Mouse (Mus musculus) 3134 (cell line): ENCODE measurements around the gene Fnip1.
"Not testable (repeated sequence)": the region's sequence is repeated elsewhere in the genome, so short reads cannot be mapped to it uniquely, and the experiment has no call there.

Experiments used
- DNase-seq: peaks from one replicate; pipeline ENCODE4 v3.0.0-alpha.2; 2011; ENCODE audit warnings: low spot score; ENCODE audit not compliant: insufficient read length; ENCODE audit errors: extremely low read depth

Fnip1 gene

DNA sequence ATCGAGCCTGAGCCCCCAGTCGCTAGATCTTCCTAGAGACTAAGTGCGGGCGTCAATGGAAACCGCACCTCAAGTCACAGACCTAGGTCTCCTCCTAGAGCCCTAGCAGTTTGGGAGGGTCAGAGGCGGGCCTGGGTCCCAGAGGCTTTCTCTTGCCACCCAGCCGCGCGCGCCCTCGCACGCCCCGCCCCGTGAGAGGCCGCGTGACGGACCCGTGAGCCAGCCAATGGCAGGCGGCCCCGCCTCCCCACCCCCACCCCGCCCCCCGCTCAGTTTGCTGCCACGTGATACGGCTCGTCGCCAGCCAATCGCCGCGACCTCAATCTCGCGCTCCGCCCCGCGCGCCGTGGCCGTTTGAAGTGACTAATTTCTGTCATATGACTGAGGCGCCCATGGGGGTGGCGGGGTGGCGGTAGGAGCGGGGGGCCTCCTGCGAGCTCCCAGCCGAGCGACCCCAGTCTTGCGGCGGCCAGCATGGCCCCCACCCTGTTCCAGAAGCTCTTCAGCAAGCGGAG lies at the start of gene Fnip1:
TSS of gene Fnip1 (plus strand) at position 377 of the 515 bp plus-strand sequence.
- DNase-seq: peak; percentile 86

DNA sequence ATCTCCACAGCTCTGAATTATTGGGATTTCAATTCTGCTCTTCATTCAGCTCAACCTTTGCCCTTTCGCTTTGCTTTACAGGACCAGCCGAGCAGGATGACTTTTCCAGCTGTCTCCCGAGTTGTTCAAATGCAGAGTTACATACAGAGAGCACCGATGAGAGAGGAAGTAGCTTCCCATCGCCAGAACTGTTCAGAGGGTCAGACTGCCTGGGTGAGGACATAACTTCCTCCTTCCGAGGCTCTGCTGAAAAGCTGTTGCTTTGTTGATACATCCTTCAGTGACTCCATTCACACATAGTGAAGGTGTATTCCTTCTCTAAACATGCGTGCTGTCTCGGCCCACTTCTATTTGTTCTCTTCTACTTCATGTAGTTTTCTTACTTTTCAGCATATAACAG lies 47.6 kb upstream of the Fnip1 start:
- DNase-seq: no peak

DNA sequence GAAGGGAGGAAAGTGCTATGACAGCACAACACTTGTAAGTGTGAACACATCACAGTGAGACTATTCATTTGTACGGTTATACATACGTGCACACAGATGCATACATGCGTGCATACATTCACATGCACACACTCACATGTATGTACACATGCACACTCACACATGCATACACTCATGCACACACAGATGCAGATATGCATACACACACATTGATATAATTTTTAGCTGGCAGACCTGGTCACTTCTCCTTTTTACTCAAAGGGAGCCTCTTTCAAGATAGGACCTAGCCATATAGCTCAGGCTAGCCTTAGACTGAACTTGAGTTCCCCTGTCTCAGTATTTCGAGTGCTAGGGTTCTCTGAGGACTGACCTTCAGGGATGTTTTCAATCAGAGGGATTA lies 46.7 kb upstream of the Fnip1 start:
- no peak for DNase-seq

DNA sequence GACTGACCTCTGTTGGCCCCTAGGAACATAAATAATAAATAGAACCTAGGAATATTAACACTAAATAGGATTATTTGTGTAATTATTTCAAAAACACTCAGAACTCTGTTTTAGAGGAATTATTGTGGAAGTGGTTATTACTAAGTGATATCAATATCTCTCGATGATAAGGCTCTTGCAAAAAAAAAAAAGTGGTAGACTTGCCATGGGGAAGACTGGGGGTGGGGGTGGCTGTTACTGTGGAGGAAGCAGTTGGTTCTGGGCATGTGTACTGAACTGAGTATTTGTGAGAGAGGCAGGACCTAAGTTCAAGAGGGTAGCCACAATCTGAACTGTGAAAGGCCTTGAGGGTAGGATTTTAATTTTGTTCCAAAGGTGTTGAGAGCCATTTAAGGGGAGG lies 41.3 kb upstream of the Fnip1 start:
- DNase-seq: no peak

DNA sequence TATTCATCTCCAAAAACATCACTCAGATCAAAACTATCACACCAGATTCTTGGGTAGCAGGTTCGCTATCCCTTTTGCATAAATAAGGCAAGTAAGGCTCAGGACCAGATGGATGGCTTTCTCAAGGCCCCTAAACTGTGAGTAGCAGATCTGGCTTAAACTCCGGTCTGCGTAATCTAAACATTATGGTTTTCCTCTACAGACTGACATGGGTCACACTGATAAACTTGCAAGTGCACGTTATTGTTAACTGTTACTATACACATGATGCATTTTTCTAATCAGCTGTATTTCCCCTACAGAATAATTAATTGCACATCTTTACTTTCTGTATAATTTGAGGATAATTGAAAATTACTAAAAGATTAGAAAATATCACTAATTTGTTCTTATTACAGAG lies 39.9 kb upstream of the Fnip1 start:
- no peak for DNase-seq

DNA sequence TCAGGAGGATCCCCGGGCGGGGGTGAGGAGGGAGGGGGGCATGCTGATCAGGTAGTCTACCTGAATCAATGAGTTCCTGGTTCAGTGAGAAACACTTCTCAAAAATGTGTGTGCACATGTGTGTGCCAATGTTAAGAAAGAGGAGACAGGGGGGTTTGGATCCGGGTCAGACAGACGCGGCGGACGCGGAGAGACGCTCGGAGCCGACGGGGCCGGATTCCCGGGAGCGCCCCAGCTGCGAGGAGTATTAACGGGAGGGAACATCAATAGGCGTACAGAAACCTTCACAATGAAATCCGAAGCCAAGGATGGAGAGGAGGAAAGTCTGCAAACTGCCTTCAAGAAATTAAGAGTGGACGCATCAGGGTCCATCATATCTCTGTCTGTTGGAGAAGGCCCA lies 37.2 kb upstream of the Fnip1 start:
- DNase-seq: not testable (repeated sequence)

DNA sequence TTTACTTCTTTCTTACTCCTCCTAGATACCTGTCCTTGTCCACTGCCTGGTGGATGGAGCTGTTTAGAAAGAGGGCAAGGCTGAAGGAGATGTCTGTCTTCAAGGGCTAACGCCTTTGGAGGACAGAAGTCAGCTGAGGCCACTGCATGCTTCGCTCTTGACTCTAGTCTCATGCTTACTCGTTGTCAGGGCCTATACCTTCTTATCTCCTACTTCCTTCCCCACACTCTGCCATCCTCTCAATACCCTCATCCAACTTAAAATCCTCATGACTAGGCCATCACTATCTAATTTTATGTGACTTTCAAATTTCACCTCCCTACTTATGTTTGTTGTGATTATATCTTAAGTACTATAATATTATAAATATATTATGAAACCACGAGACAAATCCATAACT lies 33.1 kb upstream of the Fnip1 start:
- DNase-seq: no peak

DNA sequence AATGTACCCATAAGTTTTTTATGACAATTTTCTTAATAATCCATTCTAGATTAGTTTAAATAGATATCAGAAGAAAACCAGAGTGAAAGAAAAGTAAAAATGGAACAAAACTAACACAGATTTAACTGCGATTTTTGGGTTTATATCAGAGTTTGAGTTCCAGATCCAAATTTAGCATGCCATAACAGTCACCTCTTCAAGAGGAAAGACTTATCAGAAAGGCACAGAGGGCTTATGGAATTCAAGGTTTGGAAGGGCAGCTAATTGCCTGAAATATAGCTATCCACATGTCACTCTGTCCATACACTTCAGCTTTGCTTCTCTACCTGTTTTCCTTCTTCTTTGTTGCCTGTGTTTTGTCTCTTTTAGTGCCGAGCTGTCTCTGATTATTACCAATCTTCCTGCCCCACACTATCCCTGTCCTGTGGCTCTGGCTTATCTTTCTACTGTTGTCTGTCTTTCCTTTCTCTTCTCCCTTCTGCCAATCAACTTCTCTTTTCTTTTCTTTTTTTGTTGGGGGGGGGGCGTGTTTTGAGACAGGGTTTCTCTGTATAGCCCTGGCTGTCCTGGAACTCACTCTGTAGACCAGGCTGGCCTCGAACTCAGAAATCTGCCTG lies 31.0 kb upstream of the Fnip1 start:
- DNase-seq: no peak

DNA sequence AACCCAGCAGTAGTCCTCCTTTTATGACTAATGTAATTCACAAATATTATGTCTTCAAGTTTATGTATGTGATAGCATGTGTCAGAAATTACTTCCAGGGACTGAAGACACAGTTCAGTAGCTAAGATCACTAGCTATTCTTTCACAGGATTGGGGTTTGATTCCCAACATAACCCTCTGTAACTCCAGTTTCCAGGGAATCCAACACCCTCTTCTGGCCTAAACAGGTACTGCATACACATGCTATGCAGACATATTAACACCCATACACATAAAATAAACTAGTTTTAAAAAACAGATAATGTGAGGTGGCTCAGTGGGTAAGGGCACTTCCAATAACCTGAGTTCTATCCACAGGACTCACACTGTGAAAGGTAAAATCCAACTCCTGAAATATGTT lies 27.4 kb upstream of the Fnip1 start:
- DNase-seq: no peak

DNA sequence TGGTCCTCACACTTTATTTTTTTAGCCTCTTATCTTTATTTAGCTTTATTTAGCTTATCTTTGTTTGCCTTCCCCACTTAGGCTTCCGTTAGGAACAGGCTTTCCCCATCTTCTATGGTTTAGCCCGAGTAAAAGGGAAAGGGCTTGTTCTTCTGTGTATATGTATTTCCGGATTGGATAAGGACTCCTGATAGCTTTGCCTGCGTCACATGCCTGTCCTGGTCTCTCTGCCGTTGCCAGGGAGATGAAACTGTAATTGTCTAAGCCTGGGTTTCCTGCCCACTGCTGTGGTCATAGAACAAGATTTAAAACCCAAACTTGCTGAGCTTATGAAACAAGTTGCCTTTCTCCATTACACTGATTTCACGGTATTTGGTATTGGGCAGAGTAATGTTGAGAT lies 25.0 kb upstream of the Fnip1 start:
- DNase-seq: no peak

DNA sequence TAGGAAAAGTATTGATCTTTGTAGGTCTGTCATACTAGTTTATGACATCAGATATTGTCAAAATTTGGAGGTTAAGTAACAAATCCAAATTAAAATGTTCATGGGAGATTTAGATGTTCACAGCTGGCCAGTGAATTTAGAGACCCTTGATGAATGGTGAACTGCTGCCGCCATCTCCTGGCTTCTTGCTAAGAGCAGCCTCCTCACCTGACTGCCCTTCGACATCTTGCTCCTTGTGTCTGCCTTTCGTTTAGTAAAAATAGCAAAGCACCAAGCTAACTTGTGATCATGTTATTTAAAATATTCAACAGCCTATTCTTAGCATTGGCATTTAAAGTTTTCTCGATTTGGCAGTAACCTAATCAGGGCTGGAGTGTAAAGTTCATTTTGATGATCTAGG lies 15.0 kb upstream of the Fnip1 start:
- no peak for DNase-seq

DNA sequence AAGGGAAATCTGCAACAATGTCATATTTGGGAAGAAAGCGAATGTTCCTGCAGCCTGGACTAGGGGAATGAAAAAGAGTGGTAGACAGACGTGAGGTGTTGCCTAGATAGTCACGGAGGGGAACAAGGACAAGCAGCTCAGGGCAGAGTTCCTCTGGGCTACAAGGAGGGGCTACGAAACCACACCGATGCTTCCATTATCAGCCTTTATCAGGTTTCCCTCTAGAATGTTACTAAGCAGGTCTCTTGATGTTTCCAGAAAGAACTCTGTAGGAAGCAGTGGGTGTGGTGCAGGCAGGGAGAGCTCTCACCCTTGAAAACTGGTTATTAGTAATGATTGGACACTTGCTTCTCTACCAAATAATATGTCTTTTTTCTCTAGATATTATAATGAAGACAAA lies 11.7 kb upstream of the Fnip1 start:
- DNase-seq: no peak

DNA sequence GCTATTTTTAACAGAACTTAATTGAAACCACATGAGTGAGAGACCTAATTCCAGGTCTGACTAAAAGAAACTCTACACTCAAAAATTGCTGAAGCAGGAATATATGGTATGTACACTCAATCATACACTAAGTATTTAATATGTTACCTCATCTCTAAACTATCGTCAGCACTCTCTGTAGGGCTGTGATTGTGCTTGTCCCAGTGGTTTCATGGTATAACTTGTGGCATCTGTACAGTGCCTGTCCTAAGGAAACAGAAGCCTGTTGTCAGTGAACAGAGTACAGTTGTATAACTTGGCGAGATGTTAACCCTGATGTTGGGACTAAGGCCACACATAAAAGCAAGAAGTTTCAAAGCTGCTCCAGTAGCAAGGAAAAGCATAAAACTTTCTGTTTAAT lies 10.9 kb upstream of the Fnip1 start:
- no peak for DNase-seq

DNA sequence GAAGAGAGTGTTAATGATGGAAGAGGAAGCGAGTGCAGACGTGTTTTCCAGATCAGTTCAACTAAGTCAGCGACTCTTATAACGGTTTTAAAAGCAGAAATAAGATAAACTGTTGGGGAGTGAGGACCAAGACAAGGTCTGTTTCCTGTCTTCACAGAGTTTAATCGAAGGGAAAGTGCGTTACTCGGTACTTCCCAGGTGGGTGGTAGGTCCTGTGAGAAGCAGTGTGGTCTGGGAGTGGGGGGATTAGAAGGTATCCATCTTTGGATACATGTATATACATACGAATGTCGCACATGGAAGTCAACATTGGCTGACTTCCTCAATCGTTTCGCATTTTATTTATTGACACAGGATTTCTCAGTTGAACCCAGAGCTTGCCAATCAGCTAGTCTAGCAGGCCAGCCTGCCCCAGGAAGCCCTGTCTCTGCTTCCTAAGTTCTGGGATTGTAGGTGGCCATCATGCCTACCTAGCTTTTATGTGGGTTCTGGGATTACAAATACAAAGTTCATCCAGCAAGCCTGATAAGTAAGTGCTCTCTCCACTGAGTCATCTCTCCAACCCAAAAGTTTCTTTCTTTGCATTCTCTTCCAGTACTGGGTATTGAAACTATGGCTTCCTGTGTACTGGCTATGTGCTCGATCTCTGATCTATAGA lies 10.2 kb upstream of the Fnip1 start:
- DNase-seq: no peak

DNA sequence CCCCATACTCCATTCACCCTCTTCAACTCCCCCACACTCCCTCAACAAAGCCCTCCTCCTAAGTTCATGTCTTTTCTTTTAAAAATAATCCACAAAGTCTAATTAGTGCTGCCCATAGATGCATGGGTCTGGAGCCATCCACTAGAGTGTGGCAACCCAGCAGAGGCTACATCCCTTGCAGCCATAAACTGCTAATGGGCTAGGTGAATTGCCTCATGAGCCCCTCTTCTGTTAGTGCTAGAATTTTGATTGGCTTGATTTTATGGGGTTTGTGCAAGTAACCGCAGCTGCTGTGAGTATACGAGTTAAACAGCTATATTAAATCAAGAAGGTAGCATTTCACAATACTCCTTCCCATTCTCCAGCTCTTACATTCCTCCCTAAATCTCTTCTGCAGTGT lies 8.8 kb upstream of the Fnip1 start:
- DNase-seq: no peak

DNA sequence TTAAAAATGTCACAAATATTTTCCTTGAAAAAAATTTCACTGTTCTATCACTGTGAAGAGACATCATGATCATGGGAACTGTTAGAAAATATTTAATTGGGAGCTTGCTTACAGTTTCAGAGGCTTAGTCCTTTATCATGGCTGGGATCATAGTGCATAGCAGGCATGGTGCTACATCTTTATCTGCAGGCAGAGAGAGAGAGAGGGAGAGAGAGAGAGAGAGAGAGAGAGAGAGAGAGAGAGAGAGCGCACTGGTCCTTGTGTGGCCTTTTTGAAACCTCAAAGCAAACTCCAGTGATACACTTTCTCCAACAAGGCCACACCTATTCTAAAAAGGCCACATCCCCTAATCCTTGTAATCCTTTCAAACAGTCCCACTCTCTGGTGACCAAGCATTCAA lies 2.2 kb upstream of the Fnip1 start:
- DNase-seq: no peak

DNA sequence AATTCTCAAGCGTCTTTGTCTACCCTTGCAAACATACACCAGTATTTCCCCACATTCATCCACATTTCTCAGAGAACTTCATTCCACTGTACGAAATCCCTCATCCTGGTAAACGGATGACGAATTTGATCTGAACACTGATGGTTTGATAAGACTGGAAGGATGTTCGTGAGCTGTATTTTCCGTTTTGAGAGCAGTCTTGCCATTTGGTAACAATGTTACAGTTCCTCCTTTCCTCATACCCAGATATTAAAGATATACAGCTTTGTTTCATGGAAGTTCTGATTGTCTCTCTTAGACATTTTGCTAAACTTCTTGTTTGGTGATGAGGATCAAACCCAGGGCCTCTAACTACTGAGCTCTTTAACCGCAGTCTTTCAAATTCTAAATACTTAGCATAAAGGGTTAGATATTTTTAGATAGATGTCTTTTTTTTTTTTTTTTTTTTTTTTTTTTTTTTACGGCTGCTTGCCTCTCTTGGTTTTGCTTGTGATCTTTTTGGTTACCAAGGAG lies 633 bp upstream of the Fnip1 start:
- DNase-seq: no peak

DNA sequence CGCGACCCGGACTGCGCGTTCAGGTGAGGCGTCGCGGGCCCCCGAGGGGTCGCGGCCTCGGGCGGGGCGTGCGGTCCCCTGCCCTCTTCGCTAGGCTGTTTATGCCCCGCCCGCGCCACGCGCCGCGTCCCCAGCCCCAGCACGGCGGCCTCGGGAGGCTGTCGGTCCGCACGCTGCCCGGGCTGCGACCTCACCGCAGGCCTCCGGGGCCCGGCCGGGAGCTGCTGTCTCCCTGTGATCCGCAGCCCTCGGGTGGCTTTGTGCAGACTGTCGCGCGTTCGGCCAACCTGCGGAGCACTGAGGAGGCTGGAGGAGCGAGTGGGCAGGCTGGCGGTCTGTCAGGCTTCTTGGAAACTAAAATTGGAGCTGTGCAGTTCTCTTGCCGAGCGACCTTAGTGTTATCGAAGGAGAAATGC lies 375 bp downstream of the Fnip1 start:
- DNase-seq: peak; percentile 69

DNA sequence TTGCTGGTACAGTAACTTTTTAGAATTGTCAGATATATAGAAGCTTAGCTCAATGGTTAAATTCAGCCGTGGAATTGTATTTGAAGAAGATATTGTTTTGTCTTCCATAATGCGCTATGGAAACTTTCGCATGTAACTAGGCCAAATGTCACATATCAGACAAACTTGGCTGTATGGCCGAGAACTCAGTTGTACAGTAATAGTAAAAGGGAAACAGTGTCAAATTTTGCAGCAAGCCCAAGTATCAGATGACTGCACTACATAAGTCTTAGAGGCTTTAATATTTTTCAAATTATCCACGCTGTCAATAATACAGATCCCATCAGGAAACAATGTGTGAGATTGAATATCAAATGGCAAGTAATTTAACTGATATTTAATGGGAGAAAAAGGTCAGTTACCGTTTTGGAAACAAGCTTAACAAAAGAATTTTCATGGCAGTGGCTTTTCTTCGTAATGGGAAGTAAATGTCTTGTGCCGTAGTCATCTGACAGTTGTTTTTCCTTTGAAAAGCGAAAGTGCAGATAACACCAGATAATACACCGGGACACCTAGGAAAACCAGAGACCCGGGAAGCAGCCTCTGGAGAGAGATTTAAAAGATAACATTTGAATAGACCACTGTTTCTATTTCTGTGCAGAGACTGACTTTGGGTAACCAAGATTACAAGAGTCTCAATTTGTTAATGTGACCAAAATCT lies 1.1 kb downstream of the Fnip1 start:
- DNase-seq: no peak

DNA sequence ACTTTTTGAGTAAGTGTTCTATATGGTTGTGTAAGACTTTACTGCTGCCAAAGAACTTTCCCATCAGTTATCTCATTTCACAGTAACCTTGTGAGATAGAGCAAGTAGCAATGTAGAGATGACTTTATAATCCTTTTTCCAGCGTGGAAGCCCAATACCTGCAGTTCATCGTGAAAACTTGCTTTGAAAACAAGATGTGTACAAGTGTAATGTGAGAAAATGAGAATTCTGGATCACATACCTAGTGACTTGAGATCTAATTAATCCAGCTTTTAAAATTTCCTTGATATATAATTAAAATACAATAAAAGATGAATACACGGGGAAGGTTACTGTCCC lies 1.7 kb downstream of the Fnip1 start:
- DNase-seq: no peak

DNA sequence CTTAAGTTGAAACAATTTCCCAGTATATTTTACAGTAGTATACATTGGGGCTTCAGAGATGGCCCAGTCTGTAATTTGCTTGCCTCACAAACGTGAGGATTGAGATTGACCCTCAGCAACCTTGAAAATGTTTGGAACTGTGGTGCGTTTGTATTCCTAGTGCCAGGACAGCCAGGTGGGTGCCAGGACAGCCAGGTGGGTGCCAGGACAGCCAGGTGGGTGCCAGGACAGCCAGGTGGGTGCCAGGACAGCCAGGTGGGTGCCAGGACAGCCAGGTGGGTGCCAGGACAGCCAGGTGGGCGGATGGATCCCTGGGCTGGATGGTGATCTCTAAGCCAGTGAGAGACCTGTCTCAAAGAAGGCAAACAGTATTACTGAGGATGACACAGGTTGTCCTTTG lies 12.8 kb downstream of the Fnip1 start:
- DNase-seq: not testable (repeated sequence)

DNA sequence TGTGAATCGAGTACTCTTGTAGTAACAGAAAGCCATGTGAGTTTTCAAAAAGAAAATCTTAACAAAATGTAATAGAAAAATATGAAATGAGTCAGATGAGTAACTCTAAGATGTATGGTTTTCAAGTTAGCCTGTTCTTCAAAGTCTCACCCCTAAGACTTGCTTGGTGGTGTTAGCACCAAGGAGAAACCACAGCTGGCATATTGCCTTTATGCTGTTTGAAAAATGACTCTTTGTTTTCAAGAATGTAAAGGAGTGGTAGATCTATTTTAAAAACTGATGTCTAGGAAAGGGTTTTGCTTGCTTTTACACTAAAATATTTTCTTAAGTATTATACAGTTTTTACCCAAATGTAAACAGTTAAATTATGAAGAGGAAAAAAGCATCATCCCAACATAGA lies 16.5 kb downstream of the Fnip1 start:
- DNase-seq: no peak
